Mouse (Mus musculus): ENCODE data around the gene Osbpl3. TPM values are rescaled to one million over a fixed set of nuclear protein-coding genes. Genes with fewer than 3 reads are reported as not detected.
"Not testable (repeated sequence)": the region's sequence is repeated elsewhere in the genome, so short reads cannot be mapped to it uniquely, and the experiment has no call there.

Gene Osbpl3
- polyA plus RNA-seq, 1 experiment from 2014 or later: 4.5 TPM

DNA sequence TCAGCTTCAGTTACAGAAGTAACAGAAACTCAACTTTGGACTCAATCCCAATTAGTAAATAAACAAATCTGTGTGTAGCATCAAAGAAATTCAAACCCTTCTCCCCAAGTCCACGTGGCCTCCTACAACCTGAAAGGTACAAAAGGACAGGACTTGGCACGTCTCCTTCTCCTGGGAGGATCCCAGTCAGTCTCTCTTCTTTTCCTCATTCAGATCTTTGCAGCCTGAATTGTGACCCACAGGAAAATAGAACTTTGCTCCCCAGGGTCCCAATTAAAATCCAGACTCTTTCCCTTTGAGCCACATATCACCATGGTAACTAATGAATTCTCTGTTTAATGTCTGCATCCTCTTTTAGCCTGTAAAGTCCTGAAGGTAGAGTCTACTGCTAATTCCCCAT, 10.4 kb downstream of the Osbpl3 start:
- Histone ChIP-seq H3K4me2 (no peak overlapping the region), H3K4me1 (0 out of 2 replicates have a peak, but pooled peaks cover 3% of the 10 kb centered on the region), H3K27me3 (no peaks in the 10 kb centered on the region), H3K9ac (no peak overlapping the region), H3K4me3 (no peak overlapping the region), H3K9me3 (replicated peaks) (no peaks in the 10 kb centered on the region), H3K27ac (no peak overlapping the region), H3K36me3 (ENCODE audit: poor library complexity, severe bottlenecking) (no peaks in the 10 kb centered on the region)
- ATAC-seq: peak; percentile 58; the same call in 1 of the 2 replicates
- 3% methylated on average over 2 of the region's 2 CpGs for whole genome bisulfite sequencing

- 0 out of 2 replicates have a peak, but pooled peaks cover 3% of the 10 kb centered on the region for H3K4me1 ChIP-seq
- no peak for ATAC-seq
- H3K36me3 ChIP-seq (ENCODE audit: poor library complexity, severe bottlenecking): no peaks in the 10 kb centered on the region
- H3K4me2 ChIP-seq: no peak overlapping the region
- no peak overlapping the region for H3K9ac ChIP-seq
- 95% methylated on average over 5 of the region's 5 CpGs for WGBS
- no peaks in the 10 kb centered on the region for H3K27me3 ChIP-seq
- no peak overlapping the region for H3K4me3 ChIP-seq
- H3K9me3 ChIP-seq (replicated peaks): no peaks in the 10 kb centered on the region
- no peak overlapping the region for H3K27ac ChIP-seq
Observed at GRCm38 (mm10) chr6:50440966-50441862, 14.8 kb downstream of the Osbpl3 start.

GRCm38 (mm10) chr6:50440197-50440596, 15.8 kb downstream of the Osbpl3 start:
- Histone ChIP-seq H3K9me3 (replicated peaks) (no peaks in the 10 kb centered on the region), H3K4me3 (no peak overlapping the region), H3K36me3 (ENCODE audit: poor library complexity, severe bottlenecking) (no peaks in the 10 kb centered on the region), H3K9ac (no peak overlapping the region), H3K27me3 (no peaks in the 10 kb centered on the region), H3K27ac (no peak overlapping the region), H3K4me2 (no peak overlapping the region), H3K4me1 (no peaks in the 10 kb centered on the region)
- 94% methylated on average over 7 of the region's 7 CpGs for WGBS
- no peak for ATAC-seq

GRCm38 (mm10) chr6:50438900-50439299, 17.1 kb downstream of the Osbpl3 start:
- not testable (repeated sequence) for H3K4me2 ChIP-seq; ATAC-seq; H3K4me1 ChIP-seq; H3K36me3 ChIP-seq (ENCODE audit: poor library complexity, severe bottlenecking); H3K27ac ChIP-seq; H3K9ac ChIP-seq; H3K27me3 ChIP-seq; H3K4me3 ChIP-seq; H3K9me3 ChIP-seq (replicated peaks)
- 96% methylated on average over 4 of the region's 4 CpGs for WGBS

DNA sequence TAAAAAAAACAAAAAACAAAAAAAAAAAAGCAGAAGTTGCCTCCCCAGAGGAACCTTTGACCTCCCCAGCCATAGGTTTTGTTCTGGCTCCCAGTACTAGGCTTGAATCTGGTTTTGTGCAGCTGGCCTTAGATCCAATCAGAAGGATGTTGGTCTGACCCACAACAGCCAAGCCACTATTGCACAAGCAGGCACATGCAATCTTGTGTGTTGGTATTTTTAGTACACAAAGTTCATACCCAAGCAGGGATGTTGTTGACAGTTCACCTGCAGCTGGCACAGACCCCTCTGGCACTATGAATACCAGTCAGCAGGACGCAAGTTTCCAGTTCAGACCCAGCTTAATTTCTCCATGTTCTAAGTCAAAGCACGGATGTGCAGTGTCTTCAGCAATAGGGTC, 18.2 kb downstream of the Osbpl3 start:
- no peak for ATAC-seq
- 95% methylated on average over 2 of the region's 2 CpGs for WGBS
- H3K27ac ChIP-seq: no peak overlapping the region
- H3K4me1 ChIP-seq: peaks cover 4% of the 10 kb centered on the region; the same call in 1 of the 2 replicates
- no peaks in the 10 kb centered on the region for H3K27me3 ChIP-seq
- H3K9me3 ChIP-seq (replicated peaks): no peaks in the 10 kb centered on the region
- H3K36me3 ChIP-seq (ENCODE audit: poor library complexity, severe bottlenecking): no peaks in the 10 kb centered on the region
- no peak overlapping the region for H3K4me2 ChIP-seq
- no peak overlapping the region for H3K9ac ChIP-seq
- no peak overlapping the region for H3K4me3 ChIP-seq

GRCm38 (mm10) chr6:50436661-50437060, 19.3 kb downstream of the Osbpl3 start:
- H3K9me3 ChIP-seq (replicated peaks): no peaks in the 10 kb centered on the region
- WGBS: 68% methylated on average over 2 of the region's 2 CpGs
- no peak for ATAC-seq
- H3K9ac ChIP-seq: no peak overlapping the region
- peaks cover 9% of the 10 kb centered on the region for H3K4me1 ChIP-seq
- H3K27me3 ChIP-seq: no peaks in the 10 kb centered on the region
- H3K4me2 ChIP-seq: no peak overlapping the region
- no peaks in the 10 kb centered on the region for H3K36me3 ChIP-seq (ENCODE audit: poor library complexity, severe bottlenecking)
- H3K4me3 ChIP-seq: no peak overlapping the region
- H3K27ac ChIP-seq: no peak overlapping the region

DNA sequence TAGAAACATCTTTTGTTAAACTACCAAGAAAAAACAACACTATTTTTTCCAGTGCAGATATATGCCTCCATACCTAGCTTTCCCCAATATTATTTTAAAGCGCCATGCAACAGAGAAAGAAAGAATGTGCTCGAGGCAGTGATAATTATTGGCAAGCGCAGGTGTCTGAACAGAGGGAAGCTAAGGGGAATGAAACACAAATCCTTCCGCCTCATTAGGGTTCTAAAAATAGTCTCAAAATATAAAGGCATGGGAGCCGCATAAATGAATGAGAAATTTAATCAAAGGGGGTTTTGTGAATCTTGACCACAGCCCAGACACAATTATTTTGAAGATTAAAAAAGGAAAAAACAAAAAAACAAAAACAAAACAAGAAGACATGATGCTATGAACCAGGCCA, 23.5 kb downstream of the Osbpl3 start:
- WGBS: 14% methylated on average over 5 of the region's 5 CpGs
- H3K4me1 ChIP-seq: peaks cover 19% of the 10 kb centered on the region
- no peaks in the 10 kb centered on the region for H3K27me3 ChIP-seq
- no peak overlapping the region for H3K4me2 ChIP-seq
- no peak for ATAC-seq
- H3K9me3 ChIP-seq (replicated peaks): no peaks in the 10 kb centered on the region
- no peak overlapping the region for H3K27ac ChIP-seq
- H3K36me3 ChIP-seq (ENCODE audit: poor library complexity, severe bottlenecking): no peaks in the 10 kb centered on the region
- H3K4me3 ChIP-seq: no peak overlapping the region
- no peak overlapping the region for H3K9ac ChIP-seq

- Histone ChIP-seq H3K9ac (no peak overlapping the region), H3K4me3 (no peak overlapping the region), H3K27ac (no peak overlapping the region), H3K27me3 (no peaks in the 10 kb centered on the region), H3K36me3 (ENCODE audit: poor library complexity, severe bottlenecking) (no peaks in the 10 kb centered on the region), H3K4me2 (no peak overlapping the region), H3K9me3 (replicated peaks) (no peaks in the 10 kb centered on the region), H3K4me1 (peaks cover 19% of the 10 kb centered on the region)
- WGBS: 92% methylated on average over 7 of the region's 7 CpGs
- ATAC-seq: no peak
Observed at GRCm38 (mm10) chr6:50429299-50429698, 26.7 kb downstream of the Osbpl3 start.

DNA sequence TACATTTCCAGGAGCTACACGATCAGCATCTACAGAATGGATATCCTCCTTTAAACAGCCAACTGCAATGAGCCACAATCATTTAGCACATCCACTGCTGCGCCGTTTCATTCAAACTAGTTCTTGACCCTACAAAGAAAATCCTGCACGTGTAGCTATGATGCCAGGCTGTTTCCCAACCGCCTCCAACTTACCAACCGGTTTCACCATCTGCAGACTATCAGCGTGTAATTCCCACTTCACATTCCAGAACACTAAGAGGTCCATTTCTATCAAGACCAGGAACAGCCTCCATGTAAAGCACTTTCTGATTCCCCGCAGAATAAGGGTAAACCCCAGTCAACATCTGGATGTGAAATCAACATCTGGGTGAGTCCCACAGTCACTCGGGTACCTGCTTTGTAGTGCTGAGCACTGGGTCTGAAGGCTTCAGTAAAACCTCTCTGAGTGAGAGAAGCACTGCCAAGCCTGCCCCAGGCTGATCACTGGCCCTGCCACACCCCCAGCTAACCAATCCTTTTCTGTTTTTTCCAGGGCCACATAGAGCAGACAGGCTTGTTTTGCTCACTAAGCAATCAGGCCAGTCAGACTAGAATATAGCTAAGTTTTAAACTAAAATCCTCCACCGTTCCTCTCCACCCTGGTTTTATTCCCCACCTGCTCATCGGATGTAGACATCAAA, 28.8 kb downstream of the Osbpl3 start:
- no peak overlapping the region for H3K4me3 ChIP-seq
- no peaks in the 10 kb centered on the region for H3K27me3 ChIP-seq
- no peak overlapping the region for H3K4me2 ChIP-seq
- H3K4me1 ChIP-seq: peaks cover 10% of the 10 kb centered on the region; the same call in 1 of the 2 replicates
- H3K9me3 ChIP-seq (replicated peaks): no peaks in the 10 kb centered on the region
- H3K36me3 ChIP-seq (ENCODE audit: poor library complexity, severe bottlenecking): no peaks in the 10 kb centered on the region
- H3K9ac ChIP-seq: no peak overlapping the region
- WGBS: 89% methylated on average over 11 of the region's 11 CpGs
- no peak overlapping the region for H3K27ac ChIP-seq
- no peak for ATAC-seq

GRCm38 (mm10) chr6:50426571-50426970, 29.4 kb downstream of the Osbpl3 start:
- no peak for ATAC-seq
- H3K9me3 ChIP-seq (replicated peaks): no peaks in the 10 kb centered on the region
- no peak overlapping the region for H3K4me3 ChIP-seq
- H3K4me1 ChIP-seq: peaks cover 10% of the 10 kb centered on the region; the same call in 1 of the 2 replicates
- H3K9ac ChIP-seq: no peak overlapping the region
- H3K27ac ChIP-seq: no peak overlapping the region
- H3K27me3 ChIP-seq: no peaks in the 10 kb centered on the region
- 96% methylated on average over 4 of the region's 4 CpGs for WGBS
- no peaks in the 10 kb centered on the region for H3K36me3 ChIP-seq (ENCODE audit: poor library complexity, severe bottlenecking)
- no peak overlapping the region for H3K4me2 ChIP-seq

DNA sequence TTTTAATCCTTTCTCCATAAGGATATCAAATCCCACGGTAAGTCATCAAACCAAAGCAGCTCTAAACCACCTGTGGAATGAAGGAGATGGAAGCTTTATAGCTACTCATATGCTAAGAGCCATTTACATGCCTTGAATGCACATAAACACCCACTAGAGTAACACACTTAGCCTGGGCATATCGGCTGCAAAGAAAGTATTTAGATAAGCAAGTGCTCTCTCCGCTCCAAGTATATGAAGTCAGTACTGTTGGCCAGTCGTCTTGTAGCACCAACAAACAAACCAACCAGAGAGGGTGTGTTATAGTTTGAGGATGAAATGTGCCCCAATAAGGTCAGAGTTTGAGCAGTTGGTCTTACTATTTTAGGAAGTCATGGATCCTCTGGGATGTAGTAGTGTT, 31.7 kb downstream of the Osbpl3 start:
- 95% methylated on average over 4 of the region's 4 CpGs for WGBS
- Histone ChIP-seq H3K9me3 (replicated peaks) (no peaks in the 10 kb centered on the region), H3K9ac (no peak overlapping the region), H3K27me3 (no peaks in the 10 kb centered on the region), H3K4me2 (no peak overlapping the region), H3K27ac (no peak overlapping the region), H3K4me1 (peaks cover 10% of the 10 kb centered on the region; the same call in 1 of the 2 replicates), H3K4me3 (no peak overlapping the region), H3K36me3 (ENCODE audit: poor library complexity, severe bottlenecking) (no peaks in the 10 kb centered on the region)
- no peak for ATAC-seq

DNA sequence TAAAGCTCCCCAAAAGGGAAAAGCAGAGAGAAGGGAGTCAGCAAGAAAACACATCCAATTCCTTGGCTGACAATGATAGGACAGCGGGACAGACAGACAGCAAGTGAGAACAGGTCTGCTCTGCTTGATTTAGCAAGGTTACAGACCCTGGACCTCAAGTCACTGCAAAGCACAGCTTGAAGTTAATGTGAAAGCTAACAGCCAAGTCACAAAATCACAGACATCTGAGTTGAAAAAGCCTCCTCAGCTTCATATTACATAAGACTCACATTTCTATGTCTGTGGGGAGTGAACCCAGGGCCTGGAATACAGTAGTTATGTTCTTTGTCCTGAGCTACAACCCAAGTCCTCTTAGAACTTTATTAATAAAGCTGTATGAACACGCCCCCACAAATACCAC, 35.6 kb downstream of the Osbpl3 start:
- ATAC-seq: no peak
- no peaks in the 10 kb centered on the region for H3K4me1 ChIP-seq
- no peaks in the 10 kb centered on the region for H3K36me3 ChIP-seq (ENCODE audit: poor library complexity, severe bottlenecking)
- no peak overlapping the region for H3K27ac ChIP-seq
- H3K27me3 ChIP-seq: no peaks in the 10 kb centered on the region
- H3K9me3 ChIP-seq (replicated peaks): no peaks in the 10 kb centered on the region
- WGBS: 90% methylated on average over 2 of the region's 2 CpGs
- no peak overlapping the region for H3K4me3 ChIP-seq
- H3K9ac ChIP-seq: no peak overlapping the region
- no peak overlapping the region for H3K4me2 ChIP-seq

Measured in forebrain, embryonic 13.5 days (tissue).